Mouse (Mus musculus) ES-E14 (cell line): ENCODE measurements around the gene Vps35l.

Experiments
- MAFK ChIP-seq: IDR thresholded peaks from 2 replicates; pipeline ENCODE4 v1.6.1; 2014; ENCODE audit warnings: mild to moderate bottlenecking, low read depth, low read length, inconsistent platforms; ENCODE audit not compliant: insufficient read depth
- ZC3H11A ChIP-seq: IDR thresholded peaks from 2 replicates; pipeline ENCODE4 v1.6.1; 2012; ENCODE audit warnings: low read depth, mild to moderate bottlenecking, inconsistent platforms, low read length, borderline replicate concordance

GRCm38 (mm10) chr7:118824451-118824850, 84.4 kb downstream of the Vps35l start:
- no peak for TF ChIP-seq ZC3H11A
- TF ChIP-seq MAFK, result no peak
